ENCODE assay signal across 27 mouse cellular contexts in the genomic region with DNA sequence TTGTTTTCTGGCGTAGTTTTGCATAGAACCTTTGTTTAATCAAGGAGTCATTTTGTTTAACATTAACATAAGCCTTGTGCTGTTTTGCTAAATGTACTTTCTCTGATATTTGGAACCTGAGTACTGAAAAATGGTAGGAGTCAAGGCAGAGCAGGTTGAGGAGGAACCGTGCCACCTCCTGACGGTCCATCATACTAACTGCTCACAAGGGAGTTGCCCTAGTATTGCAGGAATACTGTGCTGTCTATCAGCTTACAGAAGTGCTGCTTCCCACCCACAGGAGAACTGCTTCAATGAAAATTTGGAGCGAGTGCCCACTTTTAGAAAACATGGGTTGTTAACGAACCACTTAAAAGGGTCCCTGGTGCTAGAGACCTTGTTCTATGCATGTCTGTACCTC.
"Had no signal": no experiment of that assay in that cellular context is flagged by ENCODE, and none has a peak within 500 bp of the region (broad histone marks: within the 10 kb centered on the region; RNA-seq: fewer than 3 reads in every experiment).

No protein-coding gene starts in this region.

- H3K27me3 ChIP-seq: embryonic facial prominence, embryonic 12.5 days; embryonic facial prominence, embryonic 13.5 days; embryonic facial prominence, embryonic 15.5 days; forebrain, embryonic 12.5 days; forebrain, embryonic 13.5 days; forebrain, embryonic 15.5 days had no signal

- H3K9ac ChIP-seq: embryonic facial prominence, embryonic 12.5 days; embryonic facial prominence, embryonic 13.5 days; embryonic facial prominence, embryonic 15.5 days; forebrain, embryonic 12.5 days; forebrain, embryonic 13.5 days; forebrain, embryonic 15.5 days; forebrain, postnatal 0 days had no signal

- H3K4me1 ChIP-seq: embryonic facial prominence, embryonic 10.5 days; embryonic facial prominence, embryonic 12.5 days; embryonic facial prominence, embryonic 13.5 days; embryonic facial prominence, embryonic 15.5 days; forebrain, embryonic 12.5 days; forebrain, embryonic 13.5 days; forebrain, embryonic 15.5 days had no signal

- ATAC-seq: forebrain, embryonic 13.5 days; forebrain, embryonic 14.5 days; forebrain, embryonic 15.5 days; forebrain, embryonic 16.5 days; forebrain, postnatal 0 days had no signal

- H3K27ac ChIP-seq: embryonic facial prominence, embryonic 10.5 days; embryonic facial prominence, embryonic 12.5 days; embryonic facial prominence, embryonic 13.5 days; embryonic facial prominence, embryonic 15.5 days; forebrain, embryonic 10.5 days; forebrain, embryonic 12.5 days; forebrain, embryonic 13.5 days; forebrain, embryonic 15.5 days; gastrocnemius, adult 2 months; heart, adult 2 months had no signal

- DNase-seq: cerebellum, adult 18-20 months; cerebellum, adult 2 months; cerebellum, adult 8-10 months; cerebellum, adult 9-10 months; cerebellum, postnatal 25 days; cerebellum, postnatal 36 days; embryo, embryonic 11 days; forebrain, postnatal 0 days; gastrocnemius, adult 2 months; gastrocnemius, postnatal 10 days; gastrocnemius, postnatal 14 days; gastrocnemius, postnatal 25 days; gastrocnemius, postnatal 36 days; heart, adult 11 months; heart, adult 18-20 months; heart, adult 2 months had no signal

- H3K4me3 ChIP-seq: embryonic facial prominence, embryonic 10.5 days; embryonic facial prominence, embryonic 12.5 days; embryonic facial prominence, embryonic 13.5 days; embryonic facial prominence, embryonic 15.5 days; erythroblast, embryonic 14.5 days; forebrain, embryonic 10.5 days; forebrain, embryonic 12.5 days; forebrain, embryonic 13.5 days; forebrain, embryonic 15.5 days; gastrocnemius, adult 2 months; heart, adult 2 months had no signal

- H3K36me3 ChIP-seq: embryonic facial prominence, embryonic 10.5 days; embryonic facial prominence, embryonic 12.5 days; embryonic facial prominence, embryonic 13.5 days; embryonic facial prominence, embryonic 15.5 days; forebrain, embryonic 10.5 days; forebrain, embryonic 12.5 days; forebrain, embryonic 15.5 days had no signal

- H3K9me3 ChIP-seq: embryonic facial prominence, embryonic 10.5 days; embryonic facial prominence, embryonic 12.5 days; embryonic facial prominence, embryonic 13.5 days; embryonic facial prominence, embryonic 15.5 days; forebrain, embryonic 10.5 days; forebrain, embryonic 12.5 days; forebrain, embryonic 15.5 days had no signal

- H3K4me2 ChIP-seq: embryonic facial prominence, embryonic 12.5 days; embryonic facial prominence, embryonic 13.5 days; embryonic facial prominence, embryonic 15.5 days; forebrain, embryonic 12.5 days; forebrain, embryonic 13.5 days; forebrain, embryonic 15.5 days had no signal
